Mouse (Mus musculus) heart, postnatal 0 days (tissue): ENCODE measurements around the gene Tead2.

ENCODE experiments used
- CTCF ChIP-seq: IDR thresholded peaks from 2 replicates; pipeline ENCODE4 v1.5.1; 2016; ENCODE audit warnings: antibody characterized with exemption, control low read depth, low read depth
- EP300 ChIP-seq: IDR thresholded peaks from 2 replicates; pipeline ENCODE4 v1.6.1; 2016; ENCODE audit warnings: antibody characterized with exemption, low read depth

- TF ChIP-seq CTCF (no peak), EP300 (no peak)
Measured at GRCm38 (mm10) chr7:45166950-45167401, 48.6 kb upstream of the Tead2 start.
